Mouse (Mus musculus) E14TG2a.4 (cell line): ENCODE results near the gene Pip4k2a.

Experiments used
- CTCF ChIP-seq: conservative IDR thresholded peaks from 2 replicates; pipeline ENCODE4 v1.5.1; 2014; ENCODE audit warnings: low read length
- NANOG ChIP-seq: IDR thresholded peaks from 2 replicates; pipeline ENCODE4 v1.6.1; 2014; ENCODE audit warnings: borderline replicate concordance, low read length, mixed read lengths
- POU5F1 ChIP-seq: IDR thresholded peaks from 2 replicates; pipeline ENCODE4 v1.6.1; 2014; ENCODE audit warnings: low read length, borderline replicate concordance

- TF ChIP-seq CTCF, result no peak
- no peak for TF ChIP-seq POU5F1
- no peak for TF ChIP-seq NANOG
These were observed 78.0 kb downstream of the Pip4k2a start for GRCm38 (mm10) chr2:18919797-18920354.
